Mouse (Mus musculus) T-helper 17 cell (primary cell): ENCODE results near the gene Vps29.

Source experiments
- in situ Hi-C, 2 experiments: fragments of 300-600 bp; cut with MboI, MseI; formaldehyde crosslinking; loops; 1 replicate in 1 of 2; 2 replicates in 1 of 2; pipeline ENCODE4 v1.15.1; 2025; ENCODE audit warnings: high pct_unique_total_duplicates in 2 of 2

Vps29 gene

GRCm38 (mm10) chr5:122334682-122335081 lies 19.5 kb upstream of the Vps29 start:
- in situ Hi-C loops = no loop called here

- in situ Hi-C loops = no loop called here
Measured at GRCm38 (mm10) chr5:122336554-122337294, 17.4 kb upstream of the Vps29 start.

GRCm38 (mm10) chr5:122342874-122343273 lies 11.3 kb upstream of the Vps29 start:
- in situ Hi-C loops = loop anchor here (5.0 to 10.0 kb wide), 2 partner anchors 76 to 78 kb away; partner anchors contain the start of gene Tctn1 (in 1 of the 2)

- in situ Hi-C loops = loop anchor here (5.0 to 10.0 kb wide), 2 partner anchors 76 to 79 kb away; partner anchors contain the start of gene Tctn1 (in 1 of the 2)
Measured at GRCm38 (mm10) chr5:122343768-122344167, 10.4 kb upstream of the Vps29 start.

GRCm38 (mm10) chr5:122344260-122344659 lies 9.9 kb upstream of the Vps29 start:
- in situ Hi-C loops = loop anchor here (5.0 to 10.0 kb wide), 2 partner anchors 77 to 79 kb away; partner anchors contain the start of gene Tctn1 (in 1 of the 2)

GRCm38 (mm10) chr5:122345777-122346176 lies 8.4 kb upstream of the Vps29 start:
- in situ Hi-C loops = loop anchor here in 1 of 2 experiments (10.0 kb wide), 1 partner anchor 81 kb away; the partner anchor contains the start of gene Tctn1

GRCm38 (mm10) chr5:122354492-122355067 lies 411 bp downstream of the Vps29 start:
- in situ Hi-C loops = no loop called here

- in situ Hi-C loops = loop anchor here in 1 of 2 experiments (10.0 kb wide), 1 partner anchor 1593 kb away; no protein-coding TSS in a partner anchor
Measured at GRCm38 (mm10) chr5:122371591-122372191, 17.5 kb downstream of the Vps29 start, which contains the start of gene Gpn3. Gene Gpn3, plus strand, starts transcription at chr5:122371876.

GRCm38 (mm10) chr5:122372192-122372769 lies 18.1 kb downstream of the Vps29 start, which contains the start of gene Fam216a:
Gene Fam216a, minus strand, starts transcription at chr5:122372364.
- in situ Hi-C loops = loop anchor here in 1 of 2 experiments (10.0 kb wide), 1 partner anchor 1593 kb away; no protein-coding TSS in a partner anchor

- in situ Hi-C loops = loop anchor here in 1 of 2 experiments (10.0 kb wide), 1 partner anchor 1592 kb away; no protein-coding TSS in a partner anchor
Measured at GRCm38 (mm10) chr5:122372878-122373277, 18.7 kb downstream of the Vps29 start.

GRCm38 (mm10) chr5:122377101-122377833 lies 23.1 kb downstream of the Vps29 start:
- in situ Hi-C loops = loop anchor here in 1 of 2 experiments (10.0 kb wide), 1 partner anchor 1588 kb away; no protein-coding TSS in a partner anchor

GRCm38 (mm10) chr5:122378171-122378570 lies 24.0 kb downstream of the Vps29 start:
- in situ Hi-C loops = loop anchor here in 1 of 2 experiments (10.0 kb wide), 1 partner anchor 1587 kb away; no protein-coding TSS in a partner anchor

GRCm38 (mm10) chr5:122379374-122380155 lies 25.4 kb downstream of the Vps29 start:
- in situ Hi-C loops = loop anchor here in 1 of 2 experiments (10.0 kb wide), 1 partner anchor 1585 kb away; no protein-coding TSS in a partner anchor

- in situ Hi-C loops = no loop called here
Measured at GRCm38 (mm10) chr5:122390006-122390405, 35.8 kb downstream of the Vps29 start.

- in situ Hi-C loops = no loop called here
Measured at GRCm38 (mm10) chr5:122390671-122391070, 36.5 kb downstream of the Vps29 start.

- in situ Hi-C loops = no loop called here
Measured at GRCm38 (mm10) chr5:122391178-122391785, 37.1 kb downstream of the Vps29 start.

GRCm38 (mm10) chr5:122391786-122392180 lies 37.6 kb downstream of the Vps29 start, which contains the start of gene Arpc3:
Gene Arpc3, plus strand, starts transcription at chr5:122391878.
- in situ Hi-C loops = no loop called here

GRCm38 (mm10) chr5:122392227-122393004 lies 38.2 kb downstream of the Vps29 start:
- in situ Hi-C loops = no loop called here
